Mouse (Mus musculus): ENCODE measurements around the gene Znrf3. TPM values are rescaled to one million over a fixed set of nuclear protein-coding genes. Genes with fewer than 3 reads are reported as not detected.

Gene Znrf3
- total and polyA plus RNA-seq, 2 experiments from 2014 or later = 9.9 to 13.6 TPM

DNA sequence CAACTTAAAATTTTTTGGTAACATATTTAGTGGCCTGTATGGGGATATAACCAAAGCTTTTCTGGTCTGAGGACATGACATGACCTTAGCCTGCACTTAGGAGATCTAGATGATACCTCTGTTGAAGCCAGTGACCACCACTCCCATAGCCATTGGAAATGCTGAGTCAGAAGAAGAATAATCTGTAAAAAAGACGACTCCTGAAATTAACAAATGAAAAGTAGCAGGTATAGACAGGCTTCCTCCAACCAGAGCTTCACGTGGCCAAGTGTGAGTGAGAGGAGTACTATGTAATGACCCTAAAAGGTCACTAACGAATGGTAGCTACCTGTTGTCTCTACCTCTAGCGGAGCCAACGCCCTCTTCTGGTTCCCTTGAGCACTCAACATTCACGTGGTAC, 119.4 kb downstream of the Znrf3 start:
- Histone ChIP-seq H3K4me2 (ENCODE audit: low read depth, low read length) (no peak overlapping the region), H3K27me3 (ENCODE audit: insufficient read depth, low read length) (no peaks in the 10 kb centered on the region), H3K9me3 (ENCODE audit: low read length) (no peaks in the 10 kb centered on the region), H3K9ac (replicated peaks; ENCODE audit: low read length) (no peak overlapping the region), H3K4me3 (ENCODE audit: low read length) (no peak overlapping the region), H3K36me3 (ENCODE audit: insufficient read depth, low read length) (no peaks in the 10 kb centered on the region), H3K27ac (no peak overlapping the region), H3K4me1 (ENCODE audit: insufficient read depth, low read length) (0 out of 2 replicates have a peak, but pooled peaks cover 2% of the 10 kb centered on the region)
- TF ChIP-seq CTCF (IDR thresholded peaks at IDR 0.05; ENCODE audit: low read depth) = no peak
- DNase-seq (ENCODE audit: low spot score) (no peak), ATAC-seq (no peak)
- WGBS = 96% methylated on average over 6 of the region's 6 CpGs

DNA sequence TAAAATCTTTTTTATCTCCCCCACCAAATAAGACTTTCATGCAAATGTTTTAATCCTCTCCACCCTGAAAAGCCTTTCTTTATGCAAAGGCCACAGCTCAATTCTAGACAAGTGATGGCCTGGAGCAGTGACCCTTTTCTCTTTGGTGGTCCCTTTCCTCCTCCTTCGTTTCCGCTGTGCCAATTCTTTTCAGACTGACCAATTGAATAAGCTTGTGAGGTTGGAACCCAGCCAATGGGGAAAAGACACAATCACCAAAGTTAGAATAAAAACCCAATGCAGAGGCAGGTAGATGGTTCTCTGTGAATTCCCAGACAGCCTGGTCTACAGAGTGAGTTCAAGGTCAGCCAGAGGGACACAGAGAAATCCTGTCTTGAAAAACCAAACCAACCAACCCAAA, 120.4 kb downstream of the Znrf3 start:
- Histone ChIP-seq H3K9me3 (ENCODE audit: low read length) (no peaks in the 10 kb centered on the region), H3K9ac (replicated peaks; ENCODE audit: low read length) (no peak overlapping the region), H3K27me3 (ENCODE audit: insufficient read depth, low read length) (no peaks in the 10 kb centered on the region), H3K4me3 (ENCODE audit: low read length) (no peak overlapping the region), H3K36me3 (ENCODE audit: insufficient read depth, low read length) (no peaks in the 10 kb centered on the region), H3K4me2 (ENCODE audit: low read depth, low read length) (no peak overlapping the region), H3K27ac (no peak overlapping the region), H3K4me1 (ENCODE audit: insufficient read depth, low read length) (0 out of 2 replicates have a peak, but pooled peaks cover 2% of the 10 kb centered on the region)
- peak; percentile 39 for DNase-seq (ENCODE audit: low spot score)
- no peak for TF ChIP-seq CTCF (IDR thresholded peaks at IDR 0.05; ENCODE audit: low read depth)
- 28% methylated on average over 2 of the region's 2 CpGs for WGBS
- ATAC-seq = no peak

DNA sequence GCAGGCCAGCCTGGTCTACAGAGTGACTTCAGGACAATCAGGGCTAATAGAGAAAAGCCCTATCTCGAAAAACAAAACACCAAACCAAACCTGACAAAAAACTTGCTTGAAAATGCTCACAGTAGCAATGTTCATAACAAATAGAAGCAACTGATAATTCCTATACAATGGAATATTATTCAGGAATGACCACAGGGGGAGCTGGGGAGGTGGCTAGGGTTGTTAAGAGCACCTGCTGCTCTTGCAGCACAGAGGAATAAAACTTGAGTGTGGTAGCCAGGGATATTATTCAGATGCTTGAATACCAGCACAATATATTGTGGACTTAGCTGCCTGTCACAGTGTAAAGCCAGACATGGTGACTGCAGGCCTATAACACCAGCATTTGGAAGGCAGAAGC, 123.0 kb downstream of the Znrf3 start:
- H3K9me3 ChIP-seq (ENCODE audit: low read length) = no peaks in the 10 kb centered on the region
- 73% methylated on average over 1 of the region's 1 CpGs for WGBS
- H3K27me3 ChIP-seq (ENCODE audit: insufficient read depth, low read length) = no peaks in the 10 kb centered on the region
- no peak overlapping the region for H3K4me3 ChIP-seq (ENCODE audit: low read length)
- DNase-seq (ENCODE audit: low spot score) (no peak), ATAC-seq (no peak)
- H3K27ac ChIP-seq = no peak overlapping the region
- no peak overlapping the region for H3K4me2 ChIP-seq (ENCODE audit: low read depth, low read length)
- TF ChIP-seq CTCF (IDR thresholded peaks at IDR 0.05; ENCODE audit: low read depth) = peak; percentile 46
- H3K4me1 ChIP-seq (ENCODE audit: insufficient read depth, low read length) = peaks cover 12% of the 10 kb centered on the region
- H3K36me3 ChIP-seq (ENCODE audit: insufficient read depth, low read length) = no peaks in the 10 kb centered on the region
- no peak overlapping the region for H3K9ac ChIP-seq (replicated peaks; ENCODE audit: low read length)

DNA sequence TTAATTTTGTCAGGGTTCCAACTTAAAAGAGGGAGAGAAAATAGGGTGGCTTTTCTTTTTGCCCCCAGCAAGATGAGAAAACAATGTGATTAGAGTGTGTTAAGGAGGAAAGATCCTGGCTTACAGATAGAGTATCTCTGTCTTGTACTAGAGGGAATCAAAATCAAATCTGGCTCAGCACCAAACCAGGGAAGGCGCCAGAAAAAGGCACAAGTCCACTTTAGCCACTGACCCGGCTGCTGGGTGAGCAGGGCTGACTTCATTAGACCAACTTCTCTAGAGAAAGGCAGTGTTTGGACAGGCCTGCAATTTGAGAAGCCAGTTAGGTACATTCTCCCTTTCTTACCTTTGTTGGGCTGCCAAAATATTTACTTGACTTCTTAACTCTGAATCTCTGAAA, 125.7 kb downstream of the Znrf3 start:
- Histone ChIP-seq H3K27me3 (ENCODE audit: insufficient read depth, low read length) (no peaks in the 10 kb centered on the region), H3K27ac (peak overlapping the region; percentile 70), H3K4me2 (ENCODE audit: low read depth, low read length) (no peak overlapping the region), H3K36me3 (ENCODE audit: insufficient read depth, low read length) (no peaks in the 10 kb centered on the region), H3K9me3 (ENCODE audit: low read length) (no peaks in the 10 kb centered on the region), H3K9ac (replicated peaks; ENCODE audit: low read length) (no peak overlapping the region), H3K4me1 (ENCODE audit: insufficient read depth, low read length) (peaks cover 23% of the 10 kb centered on the region), H3K4me3 (ENCODE audit: low read length) (no peak overlapping the region)
- ATAC-seq (no peak), DNase-seq (ENCODE audit: low spot score) (peak; percentile 20)
- TF ChIP-seq CTCF (IDR thresholded peaks at IDR 0.05; ENCODE audit: low read depth) = no peak
- whole genome bisulfite sequencing = 40% methylated on average over 2 of the region's 2 CpGs

DNA sequence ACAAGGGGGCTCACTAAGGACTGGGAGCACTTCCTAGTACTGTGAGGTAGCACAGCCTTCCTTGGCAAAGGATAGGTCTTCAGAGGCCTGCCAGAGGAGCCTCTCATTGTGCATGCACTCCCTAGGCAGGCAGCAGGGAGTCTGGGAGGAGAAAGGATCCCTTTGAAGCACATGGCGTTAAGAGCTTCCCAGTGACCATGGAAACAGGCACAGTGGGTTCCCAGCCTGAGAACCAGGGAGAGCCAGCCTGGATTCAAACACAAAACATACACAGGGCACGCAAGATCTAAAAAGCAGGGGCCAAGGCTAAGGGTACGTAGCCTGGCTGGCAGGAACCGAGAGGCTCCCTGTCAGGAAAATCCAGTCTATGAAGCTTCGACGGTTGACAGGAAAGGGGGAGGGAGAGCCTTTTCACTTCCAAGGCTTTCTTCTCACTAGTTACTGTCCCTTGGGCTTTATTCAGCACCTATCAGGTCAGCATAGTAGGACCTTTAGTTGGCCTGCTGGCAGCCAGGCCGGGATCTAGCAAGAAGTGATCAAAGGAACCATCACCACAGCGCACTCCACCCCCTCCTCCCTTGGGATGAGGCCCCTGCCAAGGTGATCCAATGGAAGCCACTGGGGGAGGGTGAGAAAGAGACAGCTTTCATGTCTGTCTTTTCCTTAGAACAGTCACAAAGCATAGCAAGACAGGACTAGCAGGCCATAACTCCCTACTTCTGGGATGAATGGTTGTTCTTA, 126.4 kb downstream of the Znrf3 start:
- peak overlapping the region; percentile 70 for H3K27ac ChIP-seq
- no peak overlapping the region for H3K9ac ChIP-seq (replicated peaks; ENCODE audit: low read length)
- no peaks in the 10 kb centered on the region for H3K36me3 ChIP-seq (ENCODE audit: insufficient read depth, low read length)
- WGBS = 21% methylated on average over 8 of the region's 8 CpGs
- H3K27me3 ChIP-seq (ENCODE audit: insufficient read depth, low read length) = no peaks in the 10 kb centered on the region
- ATAC-seq (peak; percentile 93), DNase-seq (ENCODE audit: low spot score) (peak; percentile 84)
- H3K9me3 ChIP-seq (ENCODE audit: low read length) = no peaks in the 10 kb centered on the region
- H3K4me3 ChIP-seq (ENCODE audit: low read length) = no peak overlapping the region
- peaks cover 31% of the 10 kb centered on the region for H3K4me1 ChIP-seq (ENCODE audit: insufficient read depth, low read length)
- no peak overlapping the region for H3K4me2 ChIP-seq (ENCODE audit: low read depth, low read length)
- no peak for TF ChIP-seq CTCF (IDR thresholded peaks at IDR 0.05; ENCODE audit: low read depth)

DNA sequence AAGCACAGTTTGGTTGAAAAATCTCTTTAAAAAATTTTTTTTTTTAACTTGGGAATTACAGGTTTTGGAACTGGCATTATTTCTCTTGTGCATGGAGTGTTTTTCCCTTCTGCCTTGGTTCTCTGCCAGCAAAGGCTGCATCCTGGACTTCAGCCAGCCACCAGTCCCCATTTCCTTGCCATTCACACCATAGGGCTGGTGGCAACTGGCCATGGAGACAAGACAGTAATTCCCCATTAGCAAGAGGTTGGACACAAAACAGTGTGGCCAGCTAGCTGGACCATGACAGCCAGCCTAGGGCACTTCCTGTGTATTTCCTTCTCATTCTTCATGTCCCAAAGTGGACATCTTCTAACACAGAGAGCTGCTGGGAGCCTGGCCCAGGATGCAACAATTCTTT, 129.9 kb downstream of the Znrf3 start:
- TF ChIP-seq CTCF (IDR thresholded peaks at IDR 0.05; ENCODE audit: low read depth) = no peak
- DNase-seq (ENCODE audit: low spot score) = peak; percentile 91

DNA sequence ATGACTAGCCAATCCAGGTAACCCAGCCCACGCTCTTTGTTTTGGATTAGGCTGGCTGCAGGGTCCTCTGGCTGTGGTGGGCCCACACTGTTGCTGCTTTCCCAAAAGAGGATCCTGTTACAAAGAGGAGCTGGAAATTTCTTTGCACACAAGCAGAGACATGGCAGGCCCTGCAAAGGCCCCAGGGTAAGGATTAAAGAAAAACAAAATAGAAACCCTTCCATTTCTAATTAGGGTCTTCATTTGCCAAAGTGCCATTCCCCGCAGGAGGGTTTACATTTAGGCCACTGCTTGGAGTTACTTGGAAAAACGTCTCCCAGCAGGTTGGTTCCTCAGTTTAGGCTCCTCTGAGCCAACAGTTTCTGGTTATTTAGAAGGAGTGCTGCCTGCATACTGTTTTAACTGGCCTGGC, 130.3 kb downstream of the Znrf3 start:
- no peak overlapping the region for H3K4me2 ChIP-seq (ENCODE audit: low read depth, low read length)
- H3K9me3 ChIP-seq (ENCODE audit: low read length) = no peaks in the 10 kb centered on the region
- no peak overlapping the region for H3K4me3 ChIP-seq (ENCODE audit: low read length)
- TF ChIP-seq CTCF (IDR thresholded peaks at IDR 0.05; ENCODE audit: low read depth) = no peak
- 23% methylated on average over 3 of the region's 3 CpGs for WGBS
- no peak overlapping the region for H3K9ac ChIP-seq (replicated peaks; ENCODE audit: low read length)
- H3K36me3 ChIP-seq (ENCODE audit: insufficient read depth, low read length) = no peaks in the 10 kb centered on the region
- H3K27ac ChIP-seq = peak overlapping the region; percentile 68
- DNase-seq (ENCODE audit: low spot score) (no peak), ATAC-seq (no peak)
- no peaks in the 10 kb centered on the region for H3K27me3 ChIP-seq (ENCODE audit: insufficient read depth, low read length)
- peaks cover 32% of the 10 kb centered on the region for H3K4me1 ChIP-seq (ENCODE audit: insufficient read depth, low read length)

More for the DNA sequence above, 129.9 kb downstream of the Znrf3 start:
- Histone ChIP-seq H3K36me3 (ENCODE audit: insufficient read depth, low read length) (no peaks in the 10 kb centered on the region), H3K4me1 (ENCODE audit: insufficient read depth, low read length) (peaks cover 32% of the 10 kb centered on the region), H3K4me2 (ENCODE audit: low read depth, low read length) (no peak overlapping the region), H3K9ac (replicated peaks; ENCODE audit: low read length) (no peak overlapping the region), H3K9me3 (ENCODE audit: low read length) (no peaks in the 10 kb centered on the region), H3K4me3 (ENCODE audit: low read length) (no peak overlapping the region), H3K27me3 (ENCODE audit: insufficient read depth, low read length) (no peaks in the 10 kb centered on the region), H3K27ac (peak overlapping the region; percentile 68)
- 0 out of 2 replicates have a peak, but pooled peaks have one; percentile 63 for ATAC-seq
